Mouse (Mus musculus) C2C12 (cell line): Measurements from ENCODE around the gene Mrgprf. TPM values are rescaled to one million over a fixed set of nuclear protein-coding genes. Genes with fewer than 3 reads are reported as not detected.

Source experiments
- H3K27me3 ChIP-seq: one replicate; pipeline ENCODE4 v1.6.1; 2011; ENCODE audit not compliant: control insufficient read depth, insufficient read depth, insufficient read length
- H3K36me3 ChIP-seq: one replicate; pipeline ENCODE4 v1.6.1; 2011; ENCODE audit not compliant: control insufficient read depth, insufficient read depth
- H3K4me3 ChIP-seq: one replicate; pipeline ENCODE4 v1.5.1; 2011; ENCODE audit warnings: mild to moderate bottlenecking, control low read depth; ENCODE audit not compliant: poor library complexity, insufficient read depth, severe bottlenecking
- H3K79me2 ChIP-seq: one replicate; pipeline ENCODE4 v1.6.1; 2011; ENCODE audit not compliant: control insufficient read depth, insufficient read depth
- H3K79me3 ChIP-seq: one replicate; pipeline ENCODE4 v1.6.1; 2011; ENCODE audit warnings: low read depth, control low read depth
- H3ac ChIP-seq: one replicate; pipeline ENCODE3; 2011; ENCODE audit warnings: low read depth; ENCODE audit not compliant: control insufficient read depth, insufficient read length
- CEBPB ChIP-seq: IDR thresholded peaks from one replicate; pipeline ENCODE4 v1.6.1; 2011; ENCODE audit warnings: low read depth, mild to moderate bottlenecking, control low read depth, moderate library complexity
- CTCF ChIP-seq: IDR thresholded peaks from one replicate; pipeline ENCODE4 v1.5.1; 2011; ENCODE audit not compliant: control insufficient read depth, insufficient read depth, insufficient read length
- FOSL1 ChIP-seq: IDR thresholded peaks from one replicate; pipeline ENCODE4 v1.8.0; 2011; ENCODE audit warnings: mild to moderate bottlenecking, low read length; ENCODE audit not compliant: poor library complexity, insufficient read depth, severe bottlenecking
- MAX ChIP-seq: IDR thresholded peaks from one replicate; pipeline ENCODE4 v1.6.1; 2011; ENCODE audit warnings: mild to moderate bottlenecking, control low read depth
- MYOD1 ChIP-seq: IDR thresholded peaks from one replicate; pipeline ENCODE4 v1.6.1; 2011; ENCODE audit warnings: low read depth; ENCODE audit not compliant: control insufficient read depth, insufficient read length
- MYOG ChIP-seq: IDR thresholded peaks from one replicate; pipeline ENCODE4 v1.6.1; 2011; ENCODE audit not compliant: control insufficient read depth, insufficient read length; ENCODE audit errors: extremely low read depth
- USF1 ChIP-seq: IDR thresholded peaks from one replicate; pipeline ENCODE4 v1.6.1; 2011; ENCODE audit warnings: low read depth, mild to moderate bottlenecking, control low read depth, moderate library complexity
- polyA plus RNA-seq: library from polyadenylated mRNA; unstranded; fragments of >200 nt; fragmentation: generic; extraction: Trizol; gene quantifications from one replicate; pipeline ENCODE4 v1.2.1, GENCODE M21; 2012; ENCODE audit warnings: missing spikeins

Mrgprf gene
- polyA plus RNA-seq, 1 experiment: 0.88 TPM

DNA sequence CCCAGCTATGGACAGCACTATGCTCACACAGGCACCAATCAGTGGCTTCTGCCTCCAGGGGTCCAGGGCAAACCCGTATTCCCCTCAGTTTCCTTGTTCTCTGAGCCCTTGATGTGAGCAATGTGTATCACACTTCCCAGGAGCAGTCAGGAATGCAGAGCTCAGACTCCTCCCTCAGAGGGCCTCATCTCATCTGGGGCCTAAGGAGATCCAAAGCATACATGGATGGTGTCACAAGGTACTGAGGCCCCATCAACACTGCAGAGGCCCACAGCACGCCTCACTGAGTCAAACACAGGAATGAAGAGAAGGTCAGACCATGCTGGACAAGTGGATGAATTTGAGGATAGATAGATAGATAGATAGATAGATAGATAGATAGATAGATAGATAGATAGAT, 7.9 kb upstream of the Mrgprf start:
- no peak overlapping the region for H3K4me3 ChIP-seq
- H3K79me3 ChIP-seq: no peaks in the 10 kb centered on the region
- no peaks in the 10 kb centered on the region for H3K36me3 ChIP-seq
- no peaks in the 10 kb centered on the region for H3K27me3 ChIP-seq
- no peaks in the 10 kb centered on the region for H3K79me2 ChIP-seq
- no peak overlapping the region for H3ac ChIP-seq
- no peak for TF ChIP-seq CTCF

GRCm38 (mm10) chr7:145293859-145294258, 6.8 kb upstream of the Mrgprf start:
- Histone ChIP-seq H3K36me3 (no peaks in the 10 kb centered on the region), H3ac (no peak overlapping the region), H3K27me3 (no peaks in the 10 kb centered on the region), H3K79me3 (no peaks in the 10 kb centered on the region), H3K4me3 (no peak overlapping the region), H3K79me2 (no peaks in the 10 kb centered on the region)
- TF ChIP-seq MYOG (no peak), MAX (no peak), MYOD1 (no peak), USF1 (no peak), CEBPB (no peak), CTCF (no peak), FOSL1 (no peak)

DNA sequence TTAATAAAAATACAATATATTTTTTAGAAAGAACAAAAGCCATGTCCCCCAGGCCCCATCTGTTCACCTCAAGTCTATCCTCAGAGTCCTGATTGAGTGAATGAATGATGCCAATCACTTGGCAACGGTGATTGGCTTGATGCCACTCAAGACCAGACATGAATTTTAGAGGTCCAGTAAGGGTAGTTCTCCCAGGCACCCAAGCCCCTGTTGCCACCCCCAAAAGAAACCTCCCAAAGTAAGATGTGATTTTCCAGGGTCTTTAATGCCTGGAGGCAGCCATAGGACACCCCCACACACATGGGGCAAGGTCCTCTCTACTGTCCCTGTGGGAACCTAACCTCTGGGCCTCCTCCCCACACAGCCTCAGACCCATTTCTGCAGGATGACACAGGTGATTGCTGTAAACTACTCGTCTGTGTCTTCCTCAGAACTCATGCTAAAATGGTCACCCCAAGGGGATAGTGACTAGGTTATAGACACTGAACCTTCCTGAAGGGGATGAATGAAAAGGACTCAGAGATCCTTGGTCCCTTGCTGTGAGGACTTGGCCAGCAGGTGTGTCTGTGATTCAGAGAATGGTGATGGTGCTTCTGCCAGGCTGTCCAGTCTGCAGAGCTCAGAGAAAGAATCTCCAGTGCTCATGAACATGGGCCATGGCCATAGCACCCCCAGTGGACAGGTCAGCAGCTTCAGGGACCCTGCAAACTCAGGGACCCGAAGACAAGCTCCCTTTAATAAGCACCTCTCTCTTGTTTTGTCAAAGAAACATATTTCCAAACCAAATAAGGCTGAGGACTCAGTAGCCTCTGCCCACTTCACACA, 1.8 kb upstream of the Mrgprf start:
- no peaks in the 10 kb centered on the region for H3K79me3 ChIP-seq
- H3ac ChIP-seq: no peak overlapping the region
- no peaks in the 10 kb centered on the region for H3K27me3 ChIP-seq
- no peak overlapping the region for H3K4me3 ChIP-seq
- TF ChIP-seq CEBPB (no peak), CTCF (no peak), MYOG (no peak), USF1 (no peak), MYOD1 (no peak), FOSL1 (no peak), MAX (no peak)
- H3K79me2 ChIP-seq: no peaks in the 10 kb centered on the region
- H3K36me3 ChIP-seq: no peaks in the 10 kb centered on the region

- Histone ChIP-seq H3K36me3 (no peaks in the 10 kb centered on the region), H3K4me3 (no peak overlapping the region), H3K79me2 (no peaks in the 10 kb centered on the region), H3ac (no peak overlapping the region), H3K79me3 (no peaks in the 10 kb centered on the region), H3K27me3 (no peaks in the 10 kb centered on the region)
- TF ChIP-seq MAX (no peak), CEBPB (no peak), MYOG (no peak), CTCF (no peak), MYOD1 (no peak), FOSL1 (no peak), USF1 (no peak)
Observed at GRCm38 (mm10) chr7:145299562-145300320, 887 bp upstream of the Mrgprf start.

DNA sequence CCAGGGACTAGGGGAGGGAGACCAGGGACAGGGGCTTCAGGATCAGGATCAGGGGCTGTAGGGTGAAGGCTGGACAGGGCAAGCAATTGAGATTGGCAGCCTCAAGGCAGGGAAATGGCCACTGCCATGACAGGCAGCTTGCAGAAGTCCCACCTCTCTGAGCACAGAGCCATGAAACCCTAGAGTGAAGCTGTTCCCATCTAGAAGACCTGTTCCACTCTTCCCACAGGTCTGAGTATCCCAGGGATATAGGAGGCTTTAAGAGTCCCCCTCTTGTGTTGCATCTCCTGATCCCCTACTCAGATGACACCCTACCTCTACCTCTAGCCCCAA, 346 bp downstream of the Mrgprf start:
- Histone ChIP-seq H3K36me3 (no peaks in the 10 kb centered on the region), H3ac (no peak overlapping the region), H3K79me3 (no peaks in the 10 kb centered on the region), H3K4me3 (no peak overlapping the region), H3K27me3 (no peaks in the 10 kb centered on the region), H3K79me2 (no peaks in the 10 kb centered on the region)
- no peak for TF ChIP-seq USF1
- no peak for TF ChIP-seq CTCF

- Histone ChIP-seq H3K27me3 (no peaks in the 10 kb centered on the region), H3K4me3 (no peak overlapping the region), H3K79me3 (no peaks in the 10 kb centered on the region), H3K36me3 (no peaks in the 10 kb centered on the region), H3ac (no peak overlapping the region), H3K79me2 (no peaks in the 10 kb centered on the region)
- no peak for TF ChIP-seq CEBPB
- TF ChIP-seq CTCF: no peak
- no peak for TF ChIP-seq MYOG
- no peak for TF ChIP-seq MAX
- no peak for TF ChIP-seq USF1
- no peak for TF ChIP-seq MYOD1
- no peak for TF ChIP-seq FOSL1
Observed at GRCm38 (mm10) chr7:145301341-145302005, 845 bp downstream of the Mrgprf start.
